Mouse (Mus musculus): Measurements from ENCODE around the gene Lbh.

Lbh gene

GRCm38 (mm10) chr17:72938871-72939568 lies 20.9 kb downstream of the Lbh start:
- DNase-seq (ENCODE audit: inconsistent ontology term) = no peak

DNA sequence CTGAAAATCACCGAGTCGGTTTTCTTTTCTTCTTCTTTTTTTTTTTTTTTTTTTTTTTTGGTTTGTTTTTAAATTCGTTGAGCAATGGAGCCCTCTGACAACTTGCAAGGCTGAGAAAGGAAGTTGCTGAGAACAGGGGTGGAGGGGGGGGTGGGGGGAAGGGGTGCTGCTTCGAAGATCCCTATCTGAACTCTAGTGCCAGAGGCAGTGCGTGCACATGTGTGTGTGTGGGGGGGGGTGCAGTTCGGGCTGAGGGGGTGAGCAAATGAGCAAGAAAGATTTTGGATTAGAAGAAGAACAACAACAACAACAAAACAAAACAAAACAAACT lies 21.4 kb downstream of the Lbh start:
- DNase-seq (ENCODE audit: inconsistent ontology term) = no peak

GRCm38 (mm10) chr17:72944368-72944767 lies 26.3 kb downstream of the Lbh start:
- DNase-seq (ENCODE audit: inconsistent ontology term) = no peak

DNA sequence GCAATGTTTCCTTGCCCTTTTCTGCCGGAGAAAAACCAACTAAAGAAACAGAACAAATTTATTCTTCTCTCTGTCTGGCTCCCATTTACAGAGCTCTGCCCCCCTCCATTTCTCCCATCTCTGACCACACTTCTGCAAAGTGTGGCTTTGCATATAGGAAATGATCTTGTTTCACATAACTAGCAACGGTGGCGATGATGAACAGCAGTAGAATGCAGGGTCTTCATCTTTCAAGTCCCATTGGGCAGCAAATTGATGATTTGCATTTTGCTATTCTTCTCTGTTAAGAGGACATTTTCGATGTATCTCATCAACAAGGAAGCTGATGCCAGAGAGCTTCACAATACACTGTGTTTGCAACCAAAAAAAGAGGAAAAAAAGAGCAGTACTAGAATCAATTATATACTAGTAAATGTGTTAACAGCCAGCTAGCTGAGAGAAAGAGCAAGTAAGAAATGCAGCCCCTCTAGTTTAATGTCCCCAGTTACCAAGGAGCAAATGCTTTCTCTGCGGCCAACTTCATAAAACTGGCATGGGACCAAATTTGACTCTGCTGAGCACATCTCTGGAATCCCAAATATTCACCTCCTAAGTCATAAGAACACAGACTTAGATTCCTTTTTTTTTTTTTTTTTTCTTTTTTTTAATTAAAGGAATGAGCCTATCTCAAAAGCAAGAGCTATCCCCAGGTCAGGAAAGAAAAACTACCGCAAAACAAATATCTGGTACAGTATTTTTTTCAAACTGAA lies 29.2 kb downstream of the Lbh start:
- peak; percentile 69 for DNase-seq (ENCODE audit: inconsistent ontology term)

DNA sequence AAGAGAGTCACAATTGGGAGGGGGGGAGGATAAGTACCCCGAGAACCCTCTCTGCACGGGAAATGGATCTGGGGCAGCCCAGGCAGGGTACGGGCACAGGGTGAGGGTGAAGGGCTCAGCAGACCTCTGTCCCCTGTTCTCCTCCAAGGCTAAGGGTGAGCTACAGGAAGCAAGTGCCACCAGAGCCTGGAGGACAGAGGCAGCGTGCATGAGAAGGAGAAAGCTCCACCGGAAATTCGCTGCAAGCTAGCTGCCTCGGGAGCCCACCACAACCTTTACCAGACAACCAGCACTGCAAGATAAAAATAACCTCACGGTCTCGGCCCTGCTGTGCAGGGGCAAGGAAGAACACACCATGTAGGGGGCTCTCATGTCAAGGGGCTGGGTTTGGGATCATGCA lies 30.0 kb downstream of the Lbh start:
- no peak for DNase-seq (ENCODE audit: inconsistent ontology term)

DNA sequence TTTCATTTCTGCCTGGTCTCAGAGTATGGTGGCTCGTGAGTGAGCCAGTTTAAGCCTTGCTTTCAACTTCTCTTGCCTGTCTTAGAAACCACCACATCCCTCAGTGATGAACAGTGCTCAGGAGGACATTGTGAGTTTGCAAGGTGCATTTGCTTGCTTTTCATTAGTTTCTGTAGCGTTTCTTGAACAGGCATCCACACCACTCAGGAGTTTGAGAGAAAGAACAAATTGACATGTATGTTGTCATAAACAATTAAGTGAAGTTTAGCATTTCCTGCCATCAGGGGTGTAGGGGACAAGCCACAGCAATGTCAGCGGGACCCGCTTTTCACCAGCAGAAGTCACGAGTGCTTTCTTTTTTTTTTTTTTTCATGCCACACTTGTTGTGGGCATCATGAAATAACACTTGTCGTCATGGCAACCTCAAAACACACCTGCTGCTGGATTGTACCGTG lies 31.2 kb downstream of the Lbh start:
- DNase-seq (ENCODE audit: inconsistent ontology term) = no peak

- no peak for DNase-seq (ENCODE audit: inconsistent ontology term)
Measured at GRCm38 (mm10) chr17:72951331-72951730, 33.2 kb downstream of the Lbh start.

- DNase-seq (ENCODE audit: inconsistent ontology term) = no peak
Measured at GRCm38 (mm10) chr17:72953811-72954685, 35.9 kb downstream of the Lbh start.

GRCm38 (mm10) chr17:72955534-72955933 lies 37.4 kb downstream of the Lbh start:
- DNase-seq (ENCODE audit: inconsistent ontology term) = peak; percentile 91

GRCm38 (mm10) chr17:72957016-72957415 lies 38.9 kb downstream of the Lbh start:
- no peak for DNase-seq (ENCODE audit: inconsistent ontology term)

GRCm38 (mm10) chr17:72958886-72959285 lies 40.8 kb downstream of the Lbh start:
- DNase-seq (ENCODE audit: inconsistent ontology term) = no peak

- no peak for DNase-seq (ENCODE audit: inconsistent ontology term)
Measured at GRCm38 (mm10) chr17:72959497-72960039, 41.5 kb downstream of the Lbh start.

- DNase-seq (ENCODE audit: inconsistent ontology term) = no peak
Measured at GRCm38 (mm10) chr17:72960243-72960642, 42.1 kb downstream of the Lbh start.

DNA sequence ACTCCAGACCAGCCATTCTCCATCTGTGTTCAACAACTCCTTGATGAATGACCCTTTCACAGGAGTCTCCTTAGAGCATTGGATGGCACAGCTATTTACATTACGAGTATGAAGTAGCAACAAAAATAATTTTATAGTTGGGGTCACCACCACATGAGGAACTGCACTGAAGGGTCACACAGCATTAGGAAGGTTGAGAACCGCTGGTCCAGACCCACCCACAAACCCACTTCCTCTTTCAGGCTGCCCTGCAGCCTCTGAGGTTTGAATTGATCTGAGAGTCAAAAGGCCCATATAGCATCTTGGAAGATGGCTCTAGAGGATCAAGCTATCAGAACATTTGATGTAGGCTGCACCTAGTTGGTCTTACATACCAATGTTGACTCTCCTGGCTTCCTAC lies 42.8 kb downstream of the Lbh start:
- no peak for DNase-seq (ENCODE audit: inconsistent ontology term)

- DNase-seq (ENCODE audit: inconsistent ontology term) = peak; percentile 46
Measured at GRCm38 (mm10) chr17:72961953-72962630, 44.0 kb downstream of the Lbh start.

DNA sequence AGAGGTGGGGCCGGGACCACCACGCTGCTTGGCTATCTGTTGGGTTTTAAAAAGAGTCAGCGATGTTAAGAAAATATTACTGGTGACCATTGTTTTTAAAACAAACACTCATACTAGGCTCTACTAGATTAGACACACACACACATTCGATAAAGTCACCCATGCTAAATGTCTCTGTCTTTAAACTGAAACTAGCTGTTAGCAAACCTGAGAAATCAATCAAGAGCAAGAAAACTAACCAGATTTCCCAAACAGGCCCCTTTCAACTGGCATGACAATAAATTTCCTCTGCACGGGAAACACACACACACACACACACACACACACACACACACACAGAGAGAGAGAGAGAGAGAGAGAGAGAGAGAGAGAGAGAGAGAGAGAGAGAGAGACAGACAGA lies 47.6 kb downstream of the Lbh start:
- no peak for DNase-seq (ENCODE audit: inconsistent ontology term)

GRCm38 (mm10) chr17:72966091-72966531 lies 48.0 kb downstream of the Lbh start:
- peak; percentile 42 for DNase-seq (ENCODE audit: inconsistent ontology term)

GRCm38 (mm10) chr17:72966878-72967277 lies 48.8 kb downstream of the Lbh start:
- no peak for DNase-seq (ENCODE audit: inconsistent ontology term)

- no peak for DNase-seq (ENCODE audit: inconsistent ontology term)
Measured at GRCm38 (mm10) chr17:72967371-72968175, 49.5 kb downstream of the Lbh start.

DNA sequence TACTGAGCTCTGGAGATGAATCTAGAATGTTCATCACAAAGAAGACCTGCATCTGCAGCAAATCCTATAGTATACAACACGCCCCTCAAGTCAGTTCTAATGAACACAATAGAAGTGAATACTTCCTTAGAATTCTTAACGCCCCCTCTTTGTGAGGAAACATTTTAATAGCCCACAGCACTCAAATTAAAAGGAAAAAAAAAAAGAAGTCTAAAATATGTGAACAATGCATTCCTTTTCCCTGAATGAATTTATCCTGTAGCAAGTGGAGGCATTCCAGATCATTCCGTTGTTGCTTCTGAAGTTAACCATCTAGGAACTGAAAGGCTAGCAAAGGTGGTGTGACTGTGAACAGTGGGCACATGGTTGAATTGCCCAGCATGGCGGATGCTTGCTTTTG lies 50.6 kb downstream of the Lbh start:
- DNase-seq (ENCODE audit: inconsistent ontology term) = peak; percentile 88

Measured in Muller cell, postnatal 12 days (primary cell).